Mouse (Mus musculus): ENCODE measurements around the gene Nckap1.

DNA sequence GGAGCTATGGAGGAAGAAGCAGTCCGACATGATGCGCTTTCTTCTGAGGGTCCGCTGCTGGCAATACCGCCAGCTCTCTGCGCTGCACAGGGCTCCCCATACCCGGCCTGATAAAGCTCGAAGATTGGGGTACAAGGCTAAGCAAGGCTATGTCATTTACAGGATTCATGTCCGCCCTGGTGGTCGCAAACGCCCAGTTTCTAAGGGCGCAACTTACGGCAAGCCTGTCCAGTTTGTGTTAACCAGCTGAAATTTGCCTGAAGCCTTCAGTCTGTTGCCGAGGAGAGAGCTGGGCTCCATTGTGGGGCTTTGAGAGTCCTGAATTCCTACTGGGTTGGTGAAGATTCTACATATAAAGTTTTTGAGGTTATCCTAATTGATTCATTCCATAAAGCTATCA, 21.6 kb upstream of the Nckap1 start:
- TF ChIP-seq CTCF (IDR thresholded peaks at IDR 0.05; ENCODE audit: low read depth, low read length) (no peak), POLR2A (IDR thresholded peaks at IDR 0.05; ENCODE audit: borderline replicate concordance, low read depth, low read length) (no peak)

All from bone marrow macrophage, adult 2 months (primary cell).